Mouse (Mus musculus): ENCODE data around the gene Soat1. TPM values are rescaled to one million over a fixed set of nuclear protein-coding genes. Genes with fewer than 3 reads are reported as not detected.

Soat1 gene
- polyA plus RNA-seq, 1 experiment = 104 TPM

DNA sequence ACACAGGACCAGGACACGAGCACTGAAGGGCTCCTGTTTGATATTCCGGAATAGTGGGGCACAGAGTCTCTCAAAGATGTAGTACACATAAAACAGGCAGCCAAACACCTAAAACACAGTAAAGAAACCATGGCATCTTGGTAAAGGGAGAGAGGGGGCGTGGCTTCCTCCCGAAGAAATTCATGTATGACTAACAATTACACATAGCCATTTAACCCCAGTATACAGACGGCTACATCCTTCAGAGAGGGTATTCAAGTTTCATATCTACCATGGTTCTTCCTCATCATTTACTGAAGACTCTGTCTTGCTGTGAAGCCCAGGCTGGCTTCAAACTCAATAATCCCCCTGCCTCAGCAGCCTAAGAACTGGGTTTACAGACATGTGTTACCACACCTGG is 36.4 kb downstream of the Soat1 start:
- Histone ChIP-seq H3K4me3 (replicated peaks; ENCODE audit: extremely low read depth, low read depth, low read length) (no peak overlapping the region), H3K4me1 (ENCODE audit: control insufficient read depth, insufficient read depth, low read length) (no peaks in the 10 kb centered on the region)
- WGBS = 82% methylated on average over 5 of the region's 5 CpGs
- DNase-seq = no peak
- TF ChIP-seq CTCF (IDR thresholded peaks at IDR 0.05; ENCODE audit: insufficient read depth, low read length) = no peak
- no peak for TF ChIP-seq POLR2A (IDR thresholded peaks at IDR 0.05; ENCODE audit: borderline replicate concordance, extremely low read depth, low read depth, low read length)

DNA sequence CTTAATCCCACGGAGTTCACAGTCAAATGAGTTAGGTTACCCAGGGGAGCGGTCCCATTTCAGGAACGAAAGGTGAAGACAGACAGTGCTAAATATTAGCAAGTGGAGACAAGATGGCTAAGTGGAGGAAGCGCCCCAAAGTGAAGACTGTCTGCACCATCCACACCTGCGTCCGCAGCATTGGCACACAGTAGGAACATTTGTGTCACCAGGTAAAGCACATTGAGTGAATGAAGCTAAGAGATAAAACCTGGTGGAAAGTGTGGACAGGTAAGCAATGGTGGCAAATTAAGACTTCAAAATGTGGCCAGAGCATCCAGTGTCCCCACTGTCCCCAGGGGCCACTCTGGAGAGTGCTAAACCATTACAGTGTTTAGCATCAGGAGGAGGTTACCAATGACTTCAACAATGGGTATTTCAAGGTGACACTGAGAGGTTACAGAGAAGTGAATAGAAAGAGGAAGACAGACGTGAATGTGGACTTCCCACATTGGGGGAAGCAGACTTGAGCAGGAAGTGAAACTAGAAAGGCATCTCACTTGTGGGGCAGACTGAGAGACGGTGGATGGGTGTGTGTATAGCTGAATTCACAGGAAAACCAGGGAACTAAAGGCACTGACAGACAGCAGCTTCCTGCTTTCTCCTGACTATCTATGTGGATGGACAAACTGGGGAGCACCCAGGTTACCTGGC is 37.0 kb downstream of the Soat1 start:
- DNase-seq = no peak
- WGBS = 88% methylated on average over 8 of the region's 8 CpGs
- TF ChIP-seq POLR2A (IDR thresholded peaks at IDR 0.05; ENCODE audit: borderline replicate concordance, extremely low read depth, low read depth, low read length) (no peak), CTCF (IDR thresholded peaks at IDR 0.05; ENCODE audit: insufficient read depth, low read length) (no peak)
- no peaks in the 10 kb centered on the region for H3K4me1 ChIP-seq (ENCODE audit: control insufficient read depth, insufficient read depth, low read length)
- no peak overlapping the region for H3K4me3 ChIP-seq (replicated peaks; ENCODE audit: extremely low read depth, low read depth, low read length)

DNA sequence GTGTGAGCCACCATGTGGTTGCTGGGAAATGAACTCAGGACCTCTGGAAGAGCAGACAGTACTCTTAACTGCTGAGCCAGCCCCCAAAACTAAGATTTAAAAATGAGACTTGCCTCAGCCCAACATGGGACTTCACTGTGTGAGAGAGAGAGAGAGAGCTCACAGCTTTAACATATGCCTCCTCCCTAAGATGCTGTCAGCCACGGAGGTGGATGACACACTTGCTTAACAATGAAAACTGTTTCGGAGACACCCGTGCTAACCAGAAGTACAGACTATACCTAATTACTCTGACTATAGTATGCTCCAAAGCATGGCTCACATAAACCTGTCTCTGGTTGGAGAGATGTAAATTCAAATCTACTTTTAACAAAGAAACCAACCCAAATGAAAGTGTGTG is 40.6 kb downstream of the Soat1 start:
- Histone ChIP-seq H3K4me3 (replicated peaks; ENCODE audit: extremely low read depth, low read depth, low read length) (no peak overlapping the region), H3K4me1 (ENCODE audit: control insufficient read depth, insufficient read depth, low read length) (no peaks in the 10 kb centered on the region)
- no peak for DNase-seq
- 84% methylated on average over 3 of the region's 3 CpGs for WGBS
- TF ChIP-seq CTCF (IDR thresholded peaks at IDR 0.05; ENCODE audit: insufficient read depth, low read length) (no peak), POLR2A (IDR thresholded peaks at IDR 0.05; ENCODE audit: borderline replicate concordance, extremely low read depth, low read depth, low read length) (no peak)

DNA sequence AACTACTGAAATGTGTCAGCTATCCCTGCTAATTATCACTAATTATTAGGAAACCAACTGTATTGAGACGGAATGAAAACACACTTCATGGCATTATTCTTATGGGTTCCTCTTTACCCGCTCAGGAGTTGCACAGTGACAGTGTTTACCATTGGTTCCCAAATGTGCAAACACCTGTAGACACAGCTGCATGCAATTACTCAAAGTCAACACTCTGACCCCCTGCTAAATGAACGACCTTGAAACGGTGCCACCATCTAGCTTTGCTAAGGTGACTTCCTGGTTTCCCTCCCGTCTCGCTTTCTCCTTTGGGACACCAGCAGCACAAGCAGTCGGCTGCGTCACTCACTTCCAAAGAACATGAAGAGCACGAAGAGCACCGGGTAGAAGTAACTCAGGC is 41.6 kb downstream of the Soat1 start:
- TF ChIP-seq POLR2A (IDR thresholded peaks at IDR 0.05; ENCODE audit: borderline replicate concordance, extremely low read depth, low read depth, low read length) (no peak), CTCF (IDR thresholded peaks at IDR 0.05; ENCODE audit: insufficient read depth, low read length) (no peak)

DNA sequence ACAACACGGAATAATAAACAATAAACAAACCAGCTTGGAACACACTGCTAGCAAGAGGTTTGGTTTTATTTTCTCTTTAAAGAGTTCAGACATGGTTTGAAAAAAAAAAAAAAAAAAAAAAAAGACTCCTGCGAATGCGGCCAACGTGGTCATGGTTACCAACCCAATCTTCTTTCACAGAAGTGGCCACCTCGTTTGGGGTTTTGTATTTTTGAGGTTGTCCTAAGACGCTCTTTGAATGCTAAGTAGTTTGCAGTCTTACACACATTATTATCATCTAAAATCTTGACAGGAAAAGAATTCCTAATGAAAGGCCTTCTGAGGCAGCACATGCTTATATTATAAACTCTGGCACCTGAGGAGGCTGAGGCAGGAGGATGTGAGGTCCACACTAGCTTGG is 45.7 kb downstream of the Soat1 start:
- TF ChIP-seq CTCF (IDR thresholded peaks at IDR 0.05; ENCODE audit: insufficient read depth, low read length) = no peak
- TF ChIP-seq POLR2A (IDR thresholded peaks at IDR 0.05; ENCODE audit: borderline replicate concordance, extremely low read depth, low read depth, low read length) = no peak
- DNase-seq = no peak
- no peaks in the 10 kb centered on the region for H3K4me1 ChIP-seq (ENCODE audit: control insufficient read depth, insufficient read depth, low read length)
- no peak overlapping the region for H3K4me3 ChIP-seq (replicated peaks; ENCODE audit: extremely low read depth, low read depth, low read length)
- WGBS = 83% methylated on average over 6 of the region's 6 CpGs

More for the DNA sequence above, 41.6 kb downstream of the Soat1 start:
- Histone ChIP-seq H3K4me1 (ENCODE audit: control insufficient read depth, insufficient read depth, low read length) (no peaks in the 10 kb centered on the region), H3K4me3 (replicated peaks; ENCODE audit: extremely low read depth, low read depth, low read length) (no peak overlapping the region)
- no peak for DNase-seq
- WGBS = 73% methylated on average over 10 of the region's 10 CpGs

DNA sequence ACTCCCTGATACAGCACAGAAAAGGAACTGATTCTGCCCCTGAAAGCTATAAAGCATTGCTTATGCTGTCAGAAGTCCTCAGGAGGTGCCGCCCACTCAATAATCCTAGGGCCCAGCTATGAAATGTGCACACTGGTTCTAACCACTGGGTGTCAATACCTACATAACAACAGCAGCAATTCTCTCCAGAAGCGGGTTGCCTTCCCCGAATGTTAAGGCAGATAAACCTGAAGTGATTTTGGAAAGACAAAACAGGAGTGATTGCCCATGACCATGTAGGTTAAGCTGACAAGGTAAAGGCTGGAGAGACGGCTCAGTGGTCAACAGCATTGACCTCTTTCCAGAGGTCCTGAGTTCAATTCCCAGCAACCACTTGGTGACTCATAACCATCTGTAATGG is 48.4 kb downstream of the Soat1 start:
- 96% methylated on average over 4 of the region's 4 CpGs for WGBS
- Histone ChIP-seq H3K4me3 (replicated peaks; ENCODE audit: extremely low read depth, low read depth, low read length) (no peak overlapping the region), H3K4me1 (ENCODE audit: control insufficient read depth, insufficient read depth, low read length) (peaks cover 4% of the 10 kb centered on the region; the same call in 1 of the 2 replicates)
- TF ChIP-seq POLR2A (IDR thresholded peaks at IDR 0.05; ENCODE audit: borderline replicate concordance, extremely low read depth, low read depth, low read length) (no peak), CTCF (IDR thresholded peaks at IDR 0.05; ENCODE audit: insufficient read depth, low read length) (no peak)
- DNase-seq = no peak

DNA sequence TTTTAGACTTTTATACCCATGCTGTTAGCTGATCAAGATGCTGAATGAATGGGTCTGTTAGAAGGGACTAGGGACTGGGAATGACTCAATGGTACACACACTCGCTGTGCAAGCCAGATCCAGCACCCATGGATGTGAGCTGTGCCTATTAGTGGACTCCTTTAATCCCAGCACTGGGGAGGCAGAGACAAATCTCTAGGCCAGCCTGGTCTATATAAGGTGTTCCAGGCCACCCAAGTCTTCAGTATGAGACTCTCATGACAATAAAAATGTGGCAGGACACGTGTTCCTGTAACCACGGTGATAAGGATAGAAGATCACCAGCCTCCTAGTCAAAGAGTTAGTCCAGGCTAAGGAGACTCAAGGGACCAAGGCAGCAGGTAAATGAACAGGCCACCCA is 50.1 kb downstream of the Soat1 start:
- no peak for DNase-seq
- Histone ChIP-seq H3K4me3 (replicated peaks; ENCODE audit: extremely low read depth, low read depth, low read length) (no peak overlapping the region), H3K4me1 (ENCODE audit: control insufficient read depth, insufficient read depth, low read length) (peaks cover 4% of the 10 kb centered on the region; the same call in 1 of the 2 replicates)
- TF ChIP-seq POLR2A (IDR thresholded peaks at IDR 0.05; ENCODE audit: borderline replicate concordance, extremely low read depth, low read depth, low read length) = no peak
- TF ChIP-seq CTCF (IDR thresholded peaks at IDR 0.05; ENCODE audit: insufficient read depth, low read length) = no peak
- 92% methylated on average over 3 of the region's 3 CpGs for WGBS

DNA sequence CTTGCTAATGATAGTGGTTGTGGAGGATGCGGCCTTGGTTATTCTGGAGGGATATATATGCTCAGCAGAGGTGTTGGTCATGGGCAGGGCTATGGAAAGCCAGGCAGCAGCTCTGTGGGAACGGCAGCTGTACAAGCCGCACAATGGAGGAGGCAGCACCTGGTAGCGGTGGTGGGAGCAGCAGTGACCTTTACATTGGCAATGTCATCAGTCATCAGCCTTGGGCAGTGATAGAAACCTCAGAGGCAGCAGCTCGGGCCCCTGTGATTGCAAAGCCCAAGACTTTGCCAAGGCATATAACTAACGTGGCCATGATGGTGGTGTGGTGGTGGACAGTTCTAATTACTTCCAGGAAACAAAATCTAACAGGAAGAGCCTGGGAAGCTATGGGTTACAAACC is 50.6 kb downstream of the Soat1 start:
- no peak for TF ChIP-seq CTCF (IDR thresholded peaks at IDR 0.05; ENCODE audit: insufficient read depth, low read length)
- TF ChIP-seq POLR2A (IDR thresholded peaks at IDR 0.05; ENCODE audit: borderline replicate concordance, extremely low read depth, low read depth, low read length) = no peak
- no peak for DNase-seq
- H3K4me3 ChIP-seq (replicated peaks; ENCODE audit: extremely low read depth, low read depth, low read length) = no peak overlapping the region
- H3K4me1 ChIP-seq (ENCODE audit: control insufficient read depth, insufficient read depth, low read length) = peaks cover 4% of the 10 kb centered on the region; the same call in 1 of the 2 replicates
- 85% methylated on average over 6 of the region's 6 CpGs for WGBS

DNA sequence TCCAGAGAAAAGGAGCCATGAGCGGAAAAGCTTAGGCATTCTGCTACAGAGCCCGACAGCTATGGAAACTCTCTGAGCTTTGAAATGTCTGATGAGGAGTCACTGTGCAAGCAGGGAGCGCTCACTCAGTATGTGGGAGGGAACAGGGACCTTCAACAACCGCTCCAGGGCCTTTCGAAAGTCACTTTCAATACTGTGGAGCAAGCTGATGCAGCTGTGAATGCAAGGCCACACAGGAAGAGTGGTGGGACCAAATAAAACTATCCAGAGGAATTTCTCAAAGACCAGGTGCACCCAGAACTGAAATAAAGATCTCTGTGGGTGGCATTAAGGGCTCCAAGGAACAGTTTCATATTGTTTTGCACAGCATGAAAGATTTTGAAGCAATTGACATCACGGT is 51.3 kb downstream of the Soat1 start:
- Histone ChIP-seq H3K4me1 (ENCODE audit: control insufficient read depth, insufficient read depth, low read length) (peaks cover 4% of the 10 kb centered on the region; the same call in 1 of the 2 replicates), H3K4me3 (replicated peaks; ENCODE audit: extremely low read depth, low read depth, low read length) (no peak overlapping the region)
- TF ChIP-seq POLR2A (IDR thresholded peaks at IDR 0.05; ENCODE audit: borderline replicate concordance, extremely low read depth, low read depth, low read length) (no peak), CTCF (IDR thresholded peaks at IDR 0.05; ENCODE audit: insufficient read depth, low read length) (no peak)
- DNase-seq = no peak
- 72% methylated on average over 6 of the region's 6 CpGs for WGBS

DNA sequence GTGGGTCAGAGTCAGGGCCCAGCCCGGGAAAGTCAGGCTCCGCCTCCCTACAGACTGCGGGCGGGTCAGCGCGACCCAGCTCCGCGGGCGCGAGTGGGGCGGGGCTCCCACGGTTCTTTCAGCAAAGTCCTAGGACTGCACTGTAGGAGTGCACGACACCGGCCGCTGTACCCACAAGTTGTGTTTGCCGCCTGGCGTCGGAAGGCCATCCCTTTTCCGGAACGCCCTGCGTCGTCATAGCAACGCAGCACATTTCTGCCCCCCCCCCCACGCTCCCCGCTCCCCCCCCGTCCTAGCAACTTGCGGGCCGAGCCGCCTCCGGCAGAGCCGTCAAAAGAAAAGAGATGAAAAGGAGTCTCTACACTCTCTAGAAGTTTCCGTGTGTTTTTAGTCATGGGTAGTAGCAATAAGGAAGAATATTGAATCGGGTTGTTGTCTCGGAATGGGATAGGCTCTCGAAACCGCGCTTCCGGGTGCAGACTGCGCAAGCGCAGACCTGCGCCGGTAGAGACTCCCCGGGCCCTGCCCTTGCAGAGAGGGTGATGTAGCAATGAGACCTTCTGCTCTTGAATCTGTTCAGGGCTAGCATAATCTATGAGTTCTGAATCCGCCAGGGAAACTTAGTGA is 53.3 kb downstream of the Soat1 start, which contains the start of gene Axdnd1:
TSS of gene Axdnd1 (minus strand) at position 489 of the 627 bp plus-strand sequence.
- WGBS = under 1% methylated on average over 44 of the region's 44 CpGs
- peak within 1 kb of the TSS; percentile 77 for H3K4me3 ChIP-seq (replicated peaks; ENCODE audit: extremely low read depth, low read depth, low read length)
- peak; percentile 80 for DNase-seq
- TF ChIP-seq CTCF (IDR thresholded peaks at IDR 0.05; ENCODE audit: insufficient read depth, low read length) (no peak), POLR2A (IDR thresholded peaks at IDR 0.05; ENCODE audit: borderline replicate concordance, extremely low read depth, low read depth, low read length) (no peak)
- peaks cover 4% of the 10 kb centered on the region; the same call in 1 of the 2 replicates for H3K4me1 ChIP-seq (ENCODE audit: control insufficient read depth, insufficient read depth, low read length)
